Mouse (Mus musculus) heart, adult 2 months (tissue): Measurements from ENCODE around the gene Slc12a7. TPM values are rescaled to one million over a fixed set of nuclear protein-coding genes. Genes with fewer than 3 reads are reported as not detected.

ENCODE experiments used
- DNase-seq, 2 experiments: peaks; one replicate each; pipeline ENCODE4 v3.0.0; 2021
- H3K27ac ChIP-seq: fragments of 200-600 bp; 2 replicates; pipeline ENCODE4 v1.8.1; 2022
- H3K27me3 ChIP-seq: fragments of 200-500 bp; 2 replicates; pipeline ENCODE4 v1.6.1; 2012; ENCODE audit warnings: mild to moderate bottlenecking, low read length, inconsistent platforms, mixed read lengths; ENCODE audit not compliant: control insufficient read depth, insufficient read depth
- H3K36me3 ChIP-seq: fragments of 200-500 bp; 2 replicates; pipeline ENCODE4 v1.6.1; 2012; ENCODE audit warnings: low read length, inconsistent platforms; ENCODE audit not compliant: control insufficient read depth, insufficient read depth
- H3K4me1 ChIP-seq: fragments of 200-500 bp; 2 replicates; pipeline ENCODE4 v1.6.1; 2011; ENCODE audit warnings: low read length; ENCODE audit not compliant: control insufficient read depth, insufficient read depth
- H3K4me3 ChIP-seq: fragments of 200-600 bp; 2 replicates; pipeline ENCODE4 v1.8.1; 2022
- H3K79me2 ChIP-seq: fragments of 200-500 bp; replicated peaks from 2 replicates; pipeline ENCODE4 v1.6.1; 2012; ENCODE audit warnings: mild to moderate bottlenecking, inconsistent platforms, low read length, moderate library complexity, mixed read lengths; ENCODE audit not compliant: control insufficient read depth, insufficient read depth
- H3K9ac ChIP-seq: fragments of 200-500 bp; 2 replicates; pipeline ENCODE4 v1.6.1; 2012; ENCODE audit warnings: low read depth, mild to moderate bottlenecking, control low read depth, inconsistent platforms, low read length, mixed read lengths
- CTCF ChIP-seq: fragments of 200-600 bp; IDR thresholded peaks from 2 replicates; pipeline ENCODE4 v1.8.1; 2022; ENCODE audit warnings: antibody characterized with exemption, mild to moderate bottlenecking, moderate library complexity
- EP300 ChIP-seq: fragments of 200-500 bp; IDR thresholded peaks from 2 replicates; pipeline ENCODE4 v1.6.1; 2011; ENCODE audit warnings: low read depth, low read length, control low read depth; ENCODE audit not compliant: insufficient read depth
- POLR2A ChIP-seq: fragments of 200-500 bp; IDR thresholded peaks from 2 replicates; pipeline ENCODE4 v1.6.1; 2011; ENCODE audit warnings: mild to moderate bottlenecking, low read depth, low read length, control low read depth; ENCODE audit not compliant: insufficient read depth
- WGBS: fragments of 180-500 bp; shearing (Covaris S2); methylation state at CpG from one replicate; pipeline ENCODE4 v1.1.7; 2018; 5-methylcytosine and 5-hydroxymethylcytosine counted together
- intact Hi-C: fragments of 180-260 bp; cut with DNase I; formaldehyde crosslinking; loops from one replicate; pipeline ENCODE4 v1.15.1; 2025
- polyA plus RNA-seq: library from polyadenylated mRNA; depleted of rRNA; stranded (reverse); fragments of >200 nt; gene quantifications from 2 replicates; pipeline ENCODE4 v1.2.3, GENCODE M21; 2012
- total RNA-seq, 2 experiments: library from RNA; stranded (reverse); gene quantifications; 2 replicates each; pipeline ENCODE4 v1.2.3; 2021

The Slc12a7 gene
- total and polyA plus RNA-seq, 3 experiments, result 154 to 190 (median 177) TPM

DNA sequence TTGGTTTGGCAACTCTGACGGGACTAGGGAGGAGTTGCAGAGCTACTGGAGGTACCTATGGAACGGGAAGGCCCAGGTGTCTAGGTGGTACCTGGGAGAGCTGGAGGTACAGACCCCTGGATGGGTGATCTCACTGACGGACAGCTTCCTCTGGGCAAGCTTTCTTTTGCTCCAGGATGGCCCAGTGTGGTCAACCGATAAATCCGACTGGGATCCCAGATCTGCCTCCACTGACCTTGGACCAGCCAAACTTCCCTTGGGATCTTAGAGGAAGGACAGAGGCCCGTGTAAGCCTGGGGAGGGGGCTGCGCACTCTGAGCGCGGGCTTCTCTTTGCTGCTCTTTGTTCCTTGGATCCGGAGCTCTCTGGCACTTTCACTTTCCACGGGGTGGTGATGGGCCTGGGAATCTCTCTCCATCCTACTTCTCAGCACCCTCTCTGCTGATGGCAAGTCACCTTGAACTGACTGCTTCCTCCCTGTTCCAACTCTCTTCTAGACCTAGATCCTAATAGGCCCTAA, 31.4 kb downstream of the Slc12a7 start:
- H3K9ac ChIP-seq, result peak overlapping the region; percentile 77
- H3K4me3 ChIP-seq, result peak overlapping the region; percentile 75
- H3K27ac ChIP-seq, result peak overlapping the region; percentile 86
- WGBS, result 8% methylated on average over 11 of the region's 11 CpGs
- DNase-seq, result peak; percentile 45 to 57
- no peak for TF ChIP-seq CTCF
- no peaks in the 10 kb centered on the region for H3K27me3 ChIP-seq
- peaks cover 2% of the 10 kb centered on the region for H3K79me2 ChIP-seq
- H3K4me1 ChIP-seq, result peaks cover 21% of the 10 kb centered on the region
- intact Hi-C loops, result loop anchor here (5.0 kb wide), 1 partner anchor 37 kb away; no protein-coding TSS in a partner anchor
- no peaks in the 10 kb centered on the region; the same call in 1 of the 2 replicates for H3K36me3 ChIP-seq

DNA sequence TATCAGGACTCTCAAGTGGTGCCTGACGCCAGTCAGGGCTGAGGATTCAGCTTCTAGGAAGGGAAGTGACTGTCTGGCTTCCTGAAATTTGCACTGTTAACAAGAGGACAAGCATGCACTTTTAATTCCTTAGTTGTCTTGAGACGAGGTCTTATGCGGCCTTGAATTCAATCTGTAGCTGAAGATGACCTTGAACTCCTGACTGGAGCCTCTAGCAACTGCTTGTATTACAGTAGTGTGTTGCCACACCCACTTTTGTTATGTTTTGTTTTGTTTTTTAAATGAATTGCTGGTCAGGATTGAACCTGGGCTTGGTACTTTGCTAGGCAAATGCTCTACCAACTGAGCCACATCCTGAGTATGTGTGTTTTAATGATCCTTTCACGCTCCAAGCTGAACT, 32.5 kb downstream of the Slc12a7 start:
- H3K9ac ChIP-seq, result no peak overlapping the region
- no peak for DNase-seq
- TF ChIP-seq EP300 (no peak), CTCF (no peak), POLR2A (no peak)
- 41% methylated on average over 4 of the region's 4 CpGs for WGBS
- no peak overlapping the region; the same call in 1 of the 2 replicates for H3K4me3 ChIP-seq
- H3K36me3 ChIP-seq, result no peaks in the 10 kb centered on the region; the same call in 1 of the 2 replicates
- intact Hi-C loops, result no loop called here
- H3K27ac ChIP-seq, result peak overlapping the region; percentile 86
- peaks cover 4% of the 10 kb centered on the region; the same call in 1 of the 2 replicates for H3K79me2 ChIP-seq
- H3K27me3 ChIP-seq, result no peaks in the 10 kb centered on the region
- H3K4me1 ChIP-seq, result peaks cover 24% of the 10 kb centered on the region

DNA sequence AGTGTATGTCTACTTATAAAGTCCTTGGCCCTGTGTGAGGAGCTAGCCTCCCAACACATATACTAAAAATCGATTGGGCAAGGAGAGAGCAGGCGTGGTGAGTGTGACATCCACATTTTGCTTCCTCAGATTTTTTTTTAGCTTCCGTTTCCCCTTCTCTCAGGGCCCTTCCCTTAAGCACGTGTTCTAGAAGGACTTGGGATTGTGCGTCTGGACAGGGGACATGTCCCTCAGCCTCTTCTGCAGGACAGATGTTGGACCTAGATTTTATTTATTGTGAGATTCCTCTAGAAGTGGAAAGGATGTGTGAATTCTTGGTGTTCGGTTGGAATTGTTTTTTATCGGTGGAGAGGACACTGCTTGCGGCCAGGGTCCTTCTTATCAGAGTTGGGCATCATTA, 34.3 kb downstream of the Slc12a7 start:
- Histone ChIP-seq H3K9ac (no peak overlapping the region), H3K27me3 (no peaks in the 10 kb centered on the region), H3K4me1 (peaks cover 29% of the 10 kb centered on the region), H3K4me3 (no peak overlapping the region), H3K27ac (peak overlapping the region; percentile 10; the same call in 1 of the 2 replicates), H3K79me2 (peaks cover 4% of the 10 kb centered on the region; the same call in 1 of the 2 replicates), H3K36me3 (peaks cover 5% of the 10 kb centered on the region; the same call in 1 of the 2 replicates)
- WGBS, result 47% methylated on average over 8 of the region's 8 CpGs
- DNase-seq, result no peak
- intact Hi-C loops, result no loop called here
- TF ChIP-seq EP300, result no peak

DNA sequence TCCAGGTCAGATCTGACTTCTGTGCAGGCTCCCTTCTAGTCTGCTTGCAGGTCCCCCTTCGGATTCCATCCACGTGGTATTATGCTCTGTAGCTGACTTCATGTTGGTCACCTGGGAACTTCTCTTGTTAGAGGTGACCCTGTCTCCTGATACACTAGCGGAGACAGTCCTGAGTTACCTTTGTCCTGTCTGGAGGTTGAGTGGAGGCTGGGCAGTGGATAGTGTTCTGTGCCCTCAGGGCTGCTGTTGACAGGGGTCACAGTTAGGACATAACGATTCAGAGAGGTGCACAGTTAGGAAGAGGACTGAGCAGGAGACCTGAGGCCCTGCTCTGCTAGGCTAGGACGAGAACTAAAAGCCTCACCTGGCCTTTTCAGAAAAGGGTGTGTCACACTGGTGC, 34.9 kb downstream of the Slc12a7 start:
- H3K36me3 ChIP-seq, result peaks cover 8% of the 10 kb centered on the region; the same call in 1 of the 2 replicates
- WGBS, result 68% methylated on average over 5 of the region's 5 CpGs
- no peak for DNase-seq
- peaks cover 34% of the 10 kb centered on the region for H3K4me1 ChIP-seq
- H3K27me3 ChIP-seq, result no peaks in the 10 kb centered on the region
- peak overlapping the region; percentile 3; the same call in 1 of the 2 replicates for H3K27ac ChIP-seq
- no peak overlapping the region for H3K9ac ChIP-seq
- H3K4me3 ChIP-seq, result no peak overlapping the region
- peaks cover 4% of the 10 kb centered on the region; the same call in 1 of the 2 replicates for H3K79me2 ChIP-seq
- TF ChIP-seq CTCF, result no peak
- no peak for TF ChIP-seq POLR2A
- no peak for TF ChIP-seq EP300
- intact Hi-C loops, result no loop called here

DNA sequence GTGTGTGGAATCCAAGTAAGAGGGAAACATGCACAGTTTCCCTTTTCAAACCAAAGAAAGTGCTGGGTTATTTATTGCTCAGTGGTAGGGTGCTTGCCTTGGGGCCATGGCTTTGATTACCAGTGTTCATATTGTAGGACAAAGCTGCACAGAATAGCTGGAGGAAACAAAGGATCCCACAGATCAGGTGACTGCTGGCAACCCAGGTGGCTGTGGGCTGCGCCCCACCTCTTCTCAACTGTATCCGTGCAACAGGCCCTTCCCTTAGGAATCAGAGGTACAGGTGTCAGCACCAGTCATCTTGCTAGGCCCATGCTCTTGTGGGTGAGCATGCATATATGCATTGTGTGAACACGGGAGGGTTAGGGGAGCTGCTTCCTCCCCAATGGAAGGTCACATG, 35.4 kb downstream of the Slc12a7 start:
- intact Hi-C loops, result no loop called here
- no peaks in the 10 kb centered on the region for H3K27me3 ChIP-seq
- H3K27ac ChIP-seq, result no peak overlapping the region
- peaks cover 36% of the 10 kb centered on the region for H3K4me1 ChIP-seq
- peaks cover 11% of the 10 kb centered on the region; the same call in 1 of the 2 replicates for H3K36me3 ChIP-seq
- no peak for TF ChIP-seq POLR2A
- TF ChIP-seq EP300, result no peak
- no peak for TF ChIP-seq CTCF
- no peak for DNase-seq
- no peak overlapping the region for H3K9ac ChIP-seq
- no peak overlapping the region for H3K4me3 ChIP-seq
- 70% methylated on average over 3 of the region's 3 CpGs for WGBS
- peaks cover 4% of the 10 kb centered on the region; the same call in 1 of the 2 replicates for H3K79me2 ChIP-seq

DNA sequence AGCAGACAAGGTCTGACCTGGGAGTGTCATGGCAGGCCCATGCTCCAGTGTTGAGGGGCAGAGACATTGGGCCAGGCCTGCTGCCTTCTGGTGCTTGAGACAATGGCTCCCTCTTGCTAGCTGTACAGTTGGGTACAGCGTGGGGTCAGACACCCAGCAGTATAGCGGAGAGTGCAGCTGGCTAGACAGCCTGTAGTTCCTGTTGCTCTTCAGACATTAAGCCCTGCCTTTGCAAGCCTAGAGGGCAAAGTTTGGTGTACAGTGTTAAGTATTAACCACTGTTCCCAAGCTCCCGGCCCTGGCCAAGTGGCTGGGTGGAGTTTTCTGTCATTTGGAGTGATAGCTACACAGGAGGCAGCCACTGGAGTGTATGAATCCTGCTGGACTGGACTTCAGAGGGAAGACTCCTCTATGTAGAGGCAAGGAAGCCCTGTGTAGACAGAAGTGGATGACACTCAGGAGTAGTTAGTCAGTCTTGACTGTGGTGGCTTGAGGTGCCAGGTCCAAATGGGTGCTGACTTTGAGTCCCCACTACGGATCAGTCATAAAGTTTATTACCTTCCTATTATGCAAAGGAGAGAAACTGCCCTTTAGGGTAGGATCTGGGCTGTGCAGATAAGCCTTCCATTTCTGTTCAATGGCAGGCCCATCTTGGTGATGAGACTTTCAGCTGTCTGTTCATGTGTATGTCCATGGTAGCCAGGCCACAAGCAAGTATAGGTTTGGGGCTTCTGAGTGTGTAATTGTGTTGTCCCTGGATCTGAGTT, 37.2 kb downstream of the Slc12a7 start:
- intact Hi-C loops, result no loop called here
- no peak overlapping the region; the same call in 1 of the 2 replicates for H3K27ac ChIP-seq
- TF ChIP-seq EP300 (no peak), POLR2A (no peak), CTCF (no peak)

More for the DNA sequence above, 37.2 kb downstream of the Slc12a7 start:
- peaks cover 14% of the 10 kb centered on the region; the same call in 1 of the 2 replicates for H3K36me3 ChIP-seq
- no peak for DNase-seq
- peaks cover 47% of the 10 kb centered on the region for H3K4me1 ChIP-seq
- peaks cover 7% of the 10 kb centered on the region; the same call in 1 of the 2 replicates for H3K79me2 ChIP-seq
- 72% methylated on average over 4 of the region's 4 CpGs for WGBS
- no peak overlapping the region for H3K4me3 ChIP-seq
- H3K27me3 ChIP-seq, result no peaks in the 10 kb centered on the region
- H3K9ac ChIP-seq, result no peak overlapping the region
